Mouse (Mus musculus): ENCODE results near the gene Cnga2.
"Not testable (repeated sequence)": the region's sequence is repeated elsewhere in the genome, so short reads cannot be mapped to it uniquely, and the experiment has no call there.

Gene Cnga2

DNA sequence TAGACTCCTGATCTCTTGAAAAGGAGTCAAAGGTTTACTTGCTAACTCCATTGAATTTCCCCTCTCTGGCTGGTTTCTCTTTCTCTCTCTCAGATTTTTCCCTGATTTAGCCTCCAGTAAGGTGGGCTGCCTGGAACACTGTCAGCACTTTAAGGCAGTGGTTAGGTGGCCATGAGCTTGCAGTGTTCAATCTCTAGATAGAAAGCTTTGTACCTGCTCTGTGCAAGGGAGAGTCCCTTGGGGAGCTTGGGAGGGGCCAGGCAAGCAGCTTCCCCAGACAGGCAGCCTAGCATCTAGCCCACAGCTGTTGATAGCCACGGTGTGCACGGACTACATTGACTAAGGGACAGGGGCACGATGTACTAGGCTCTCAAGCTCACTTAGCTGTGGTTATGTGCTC lies at the start of gene Cnga2:
Gene Cnga2 (plus strand): TSS at position 301 of the 400 bp plus-strand sequence.
- DNase-seq: no peak

GRCm38 (mm10) chrX:71946631-71947030 lies 45.0 kb upstream of the Cnga2 start:
- peak; percentile 44 for DNase-seq

DNA sequence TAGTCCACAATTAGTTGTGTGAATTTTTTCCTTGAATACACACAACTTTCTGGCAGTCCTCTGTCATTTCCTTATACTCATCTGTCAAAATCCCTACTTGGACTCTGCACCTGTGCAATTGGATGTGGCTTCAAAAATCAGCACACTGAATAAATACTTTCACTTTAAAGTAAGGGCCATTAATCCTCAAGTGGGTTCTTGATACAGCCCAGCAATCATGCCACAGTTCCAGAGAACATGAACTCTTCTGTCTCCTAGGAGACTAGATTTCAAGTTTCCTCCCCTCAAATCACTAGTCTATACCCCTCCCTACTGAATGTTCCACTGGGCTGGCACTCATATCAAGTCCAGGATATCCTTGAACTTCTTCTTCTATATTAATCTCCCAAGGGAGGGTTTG lies 33.3 kb upstream of the Cnga2 start:
- DNase-seq: no peak

- DNase-seq: no peak
These were observed 29.3 kb upstream of the Cnga2 start, which contains the start of gene Prrg3 for GRCm38 (mm10) chrX:71962073-71963051. Prrg3 (plus strand) TSS chrX:71962624.

DNA sequence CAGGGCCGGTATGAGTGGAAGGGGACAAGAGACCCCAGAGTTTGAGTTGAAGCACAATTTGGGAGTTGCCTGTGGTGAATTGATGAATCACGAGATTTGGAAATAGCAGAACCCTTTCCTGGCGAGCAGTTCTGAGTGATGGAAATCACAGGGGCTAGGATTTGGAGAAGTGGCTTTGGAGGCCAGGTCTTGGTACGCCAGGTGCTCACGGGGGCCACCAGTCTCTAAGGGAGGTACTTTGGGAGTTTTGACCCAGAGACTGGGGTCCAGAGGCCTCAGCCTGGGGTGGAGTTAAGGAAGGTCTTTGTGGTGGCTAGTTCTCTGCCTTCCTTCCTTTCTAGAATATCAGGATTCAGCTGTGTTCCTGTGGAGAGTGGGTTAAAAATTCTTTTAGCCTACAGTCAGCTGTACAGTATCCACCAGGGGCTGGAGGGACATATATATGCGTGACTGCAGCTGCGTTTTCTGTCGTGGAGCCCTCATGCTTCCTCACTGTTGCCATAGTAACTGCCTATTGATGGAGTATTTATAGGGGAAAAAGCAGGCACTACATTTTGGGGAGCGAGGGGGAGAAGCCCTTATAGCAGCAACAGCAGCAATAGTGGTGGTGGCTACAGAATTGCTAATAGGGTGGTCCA lies 28.3 kb upstream of the Cnga2 start:
- no peak for DNase-seq

DNA sequence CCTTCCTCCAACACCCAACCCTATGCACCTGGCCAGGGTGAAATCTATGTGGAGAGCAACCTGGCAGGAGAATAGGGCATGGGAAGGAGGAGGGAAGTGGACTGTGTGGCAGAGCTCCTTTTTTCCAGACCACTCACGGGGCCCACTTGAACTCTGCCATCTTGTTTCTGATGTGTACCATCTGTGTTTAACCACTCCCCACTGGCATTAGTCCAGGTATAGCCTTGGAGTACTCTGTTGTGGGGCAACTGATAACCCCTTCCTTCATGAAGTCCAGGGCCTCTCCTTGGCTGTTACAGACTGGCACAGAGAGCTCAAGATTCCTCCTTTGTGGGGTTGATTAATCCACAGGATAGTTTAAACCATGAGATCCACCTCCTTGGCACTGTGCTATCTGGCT lies 23.4 kb upstream of the Cnga2 start:
- no peak for DNase-seq

GRCm38 (mm10) chrX:71968816-71969215 lies 22.8 kb upstream of the Cnga2 start:
- DNase-seq: no peak

GRCm38 (mm10) chrX:71971325-71971724 lies 20.3 kb upstream of the Cnga2 start:
- DNase-seq: no peak

DNA sequence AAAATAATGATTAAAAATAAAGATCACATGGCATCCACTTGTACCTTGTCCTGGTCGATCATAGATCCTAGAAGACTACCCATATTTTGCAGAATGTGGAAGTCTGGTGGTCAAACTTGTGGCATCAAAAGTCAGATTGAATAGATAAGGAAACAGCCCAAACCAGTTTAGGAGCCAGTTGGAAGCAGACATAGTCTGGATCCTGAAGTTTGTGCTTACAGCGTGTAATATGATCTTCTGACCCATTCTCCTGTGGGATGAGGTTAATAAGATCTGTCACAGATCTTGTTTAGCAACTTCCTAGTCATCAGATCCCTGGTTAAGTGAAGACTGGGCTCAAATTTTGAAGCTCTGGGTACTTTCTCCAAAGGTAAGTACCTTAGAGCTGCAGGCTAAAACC lies 19.0 kb upstream of the Cnga2 start, which contains the start of gene Fate1:
Gene Fate1 (plus strand): TSS at position 301 of the 400 bp plus-strand sequence.
- no peak for DNase-seq

GRCm38 (mm10) chrX:71977681-71978080 lies 14.0 kb upstream of the Cnga2 start:
- not testable (repeated sequence) for DNase-seq

GRCm38 (mm10) chrX:71980443-71980842 lies 11.2 kb upstream of the Cnga2 start:
- peak; percentile 2 for DNase-seq

- no peak for DNase-seq
These were observed 10.3 kb upstream of the Cnga2 start for GRCm38 (mm10) chrX:71981322-71981721.

DNA sequence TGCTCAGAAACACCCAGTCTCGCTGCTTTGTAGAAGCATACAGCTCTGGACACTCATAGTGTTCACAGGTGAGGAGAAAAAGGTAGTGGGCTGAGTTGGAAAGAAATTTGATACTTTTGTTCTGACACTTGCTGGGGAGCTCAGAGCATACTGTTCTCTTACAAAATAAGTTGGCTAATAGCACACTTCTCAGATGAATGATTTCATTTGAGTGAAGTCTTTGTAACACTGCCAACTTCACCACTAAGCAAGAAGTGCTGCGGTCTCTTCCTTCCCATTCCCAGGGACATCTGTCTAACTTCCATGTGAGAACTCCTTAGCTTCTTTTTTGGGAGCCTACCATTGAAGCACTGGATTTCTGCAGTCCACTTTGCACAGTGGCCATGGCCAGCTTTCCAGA lies 8.4 kb upstream of the Cnga2 start:
- no peak for DNase-seq

DNA sequence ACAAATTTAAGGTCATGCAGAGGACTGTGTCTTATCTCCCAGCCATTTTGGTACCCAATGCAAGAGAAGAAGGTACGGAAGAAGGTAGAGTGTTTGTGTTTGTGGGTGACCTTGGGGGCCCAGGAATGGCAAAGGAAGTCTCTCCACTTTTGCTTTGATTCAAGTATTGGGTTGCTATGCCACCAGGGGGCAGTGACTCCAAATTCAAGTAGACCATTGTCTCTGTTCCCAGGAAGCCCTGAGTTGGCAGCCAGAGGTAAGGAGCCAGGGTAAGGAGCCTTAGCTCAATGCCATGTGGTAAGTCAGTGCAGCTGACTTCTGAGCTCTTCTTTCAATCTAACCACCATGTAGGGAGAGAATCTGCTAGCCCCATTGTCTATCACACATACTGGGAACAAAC lies 7.9 kb upstream of the Cnga2 start:
- DNase-seq: peak; percentile 1

GRCm38 (mm10) chrX:71995972-71996371 lies 4.3 kb downstream of the Cnga2 start:
- DNase-seq: no peak

DNA sequence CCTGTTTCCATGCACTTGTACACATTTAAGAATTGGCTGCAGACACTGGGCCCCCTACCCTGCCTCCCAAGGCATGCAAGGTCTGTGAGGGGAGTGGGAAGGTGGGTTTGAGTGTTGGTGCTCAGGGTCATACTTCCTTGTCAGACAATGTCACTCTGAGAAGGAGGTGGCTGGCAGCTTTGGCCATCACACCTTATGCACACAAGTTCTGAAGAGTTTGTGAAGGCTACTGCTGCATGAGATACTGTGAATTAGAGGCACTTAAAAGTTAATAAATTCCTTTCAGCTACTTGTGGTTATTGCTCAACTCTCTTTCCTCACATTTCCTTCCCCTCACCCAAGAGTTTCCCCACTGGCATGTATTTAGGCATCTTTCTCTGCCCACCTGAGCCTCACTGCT lies 18.3 kb downstream of the Cnga2 start:
- no peak for DNase-seq

DNA sequence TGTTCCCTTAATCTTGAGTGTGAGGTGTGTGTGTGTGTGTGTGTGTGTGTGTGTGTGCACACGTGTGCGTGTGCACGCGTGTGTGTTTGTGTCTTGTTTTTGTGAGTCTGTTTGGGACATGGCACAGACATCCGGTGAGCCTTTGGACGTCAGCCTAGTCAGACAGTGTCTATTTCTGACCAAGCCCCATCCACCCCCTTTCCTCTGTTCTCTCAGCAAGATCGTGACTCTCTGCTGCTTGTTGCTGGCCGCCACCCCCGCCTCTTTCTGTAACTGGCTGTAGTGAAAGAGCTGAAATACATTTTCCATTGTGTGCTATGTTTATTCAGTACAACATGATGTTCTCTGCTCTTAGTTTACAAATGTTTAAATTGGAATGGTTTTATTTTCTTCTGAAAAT lies 20.6 kb downstream of the Cnga2 start:
- DNase-seq: peak; percentile 1

- peak; percentile 3 for DNase-seq
These were observed 21.2 kb downstream of the Cnga2 start for GRCm38 (mm10) chrX:72012804-72013203.

- DNase-seq: no peak
These were observed 30.6 kb downstream of the Cnga2 start for GRCm38 (mm10) chrX:72022241-72022640.

GRCm38 (mm10) chrX:72022750-72023398 lies 31.2 kb downstream of the Cnga2 start:
- DNase-seq: peak; percentile 17

DNA sequence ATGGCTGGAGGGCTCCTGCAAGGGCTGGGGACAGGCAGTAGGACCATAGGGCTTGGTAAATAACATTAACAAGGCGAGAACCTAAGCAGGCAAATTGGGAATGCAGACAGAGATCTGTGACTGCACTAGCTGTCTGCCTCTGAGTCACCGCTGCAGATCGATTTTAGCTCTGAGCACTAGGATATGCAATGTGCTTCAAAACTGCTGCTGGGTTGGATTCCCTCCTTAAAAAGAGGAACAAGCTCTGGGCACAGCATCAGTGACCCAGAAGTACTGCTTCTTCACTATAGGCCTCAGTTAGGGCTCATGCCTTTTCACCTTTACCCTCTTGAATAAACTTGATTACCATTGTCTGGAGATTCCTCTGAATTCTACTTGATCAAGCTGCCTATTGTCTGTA lies 31.9 kb downstream of the Cnga2 start:
- no peak for DNase-seq

- DNase-seq: no peak
These were observed 52.4 kb downstream of the Cnga2 start for GRCm38 (mm10) chrX:72044056-72044455.

DNA sequence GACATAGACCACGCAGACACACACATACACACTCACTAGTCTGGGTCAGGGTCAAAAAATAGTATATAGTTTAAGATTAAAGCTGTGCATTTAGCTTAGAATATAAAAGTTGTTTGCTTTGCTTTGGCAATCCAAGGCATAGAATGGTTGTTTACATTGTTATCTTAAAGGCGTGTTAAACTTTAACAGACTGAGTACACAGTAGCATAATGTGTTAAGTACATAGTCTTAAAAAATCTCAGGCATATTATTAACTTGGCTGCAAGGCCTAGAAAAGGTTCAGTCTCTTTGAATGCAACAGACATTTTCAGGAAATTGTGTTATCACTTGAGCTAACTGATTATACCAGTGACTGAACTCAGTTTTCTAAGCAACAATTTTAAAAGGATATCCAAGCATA lies 56.3 kb downstream of the Cnga2 start:
- DNase-seq: no peak

Data from kidney, adult 9 months (tissue).